Mouse (Mus musculus) ES-E14 (cell line): Measurements from ENCODE around the gene Casc3.

ENCODE experiments used
- HCFC1 ChIP-seq: IDR thresholded peaks from 2 replicates; pipeline ENCODE4 v1.6.1; 2012; ENCODE audit warnings: low read length, inconsistent platforms, borderline replicate concordance; ENCODE audit not compliant: insufficient read depth
- MAFK ChIP-seq: IDR thresholded peaks from 2 replicates; pipeline ENCODE4 v1.6.1; 2014; ENCODE audit warnings: mild to moderate bottlenecking, low read depth, low read length, inconsistent platforms; ENCODE audit not compliant: insufficient read depth
- ZC3H11A ChIP-seq: IDR thresholded peaks from 2 replicates; pipeline ENCODE4 v1.6.1; 2012; ENCODE audit warnings: low read depth, mild to moderate bottlenecking, inconsistent platforms, low read length, borderline replicate concordance
- ZNF384 ChIP-seq: IDR thresholded peaks from 2 replicates; pipeline ENCODE4 v1.6.1; 2012; ENCODE audit warnings: low read depth, low read length, inconsistent platforms

- TF ChIP-seq ZNF384 (no peak), MAFK (no peak), HCFC1 (no peak), ZC3H11A (no peak)
Observed at GRCm38 (mm10) chr11:98755726-98756380, 48.9 kb upstream of the Casc3 start.
